Mouse (Mus musculus) neural tube, embryonic 13.5 days (tissue): Measurements from ENCODE around the gene Gm28635. TPM values are rescaled to one million over a fixed set of nuclear protein-coding genes. Genes with fewer than 3 reads are reported as not detected.

ENCODE experiments used
- ATAC-seq: fragments of 200-750 bp; cut with Nextera tagmentation; 2 replicates; pipeline ENCODE4 v1.8.0; 2017; ENCODE audit warnings: low read depth, mild to moderate bottlenecking, moderate TSS enrichment, moderate library complexity
- H3K27ac ChIP-seq: fragments of 300-500 bp; sonication (generic); replicated peaks from 2 replicates; pipeline ENCODE4 v1.5.1; 2015; ENCODE audit warnings: moderate library complexity, mild to moderate bottlenecking, inconsistent platforms
- H3K27me3 ChIP-seq: fragments of 300-500 bp; sonication (generic); 2 replicates; pipeline ENCODE4 v1.6.1; 2015; ENCODE audit warnings: mild to moderate bottlenecking, inconsistent platforms
- H3K36me3 ChIP-seq: fragments of 300-500 bp; sonication (generic); 2 replicates; pipeline ENCODE4 v1.6.1; 2015; ENCODE audit warnings: mild to moderate bottlenecking, inconsistent platforms
- H3K4me1 ChIP-seq: fragments of 300-500 bp; sonication (generic); replicated peaks from 2 replicates; pipeline ENCODE4 v1.6.1; 2015; ENCODE audit warnings: inconsistent platforms
- H3K4me2 ChIP-seq: fragments of 300-500 bp; sonication (generic); 2 replicates; pipeline ENCODE4 v1.6.1; 2015; ENCODE audit warnings: inconsistent platforms, mild to moderate bottlenecking, moderate library complexity
- H3K4me3 ChIP-seq: fragments of 300-500 bp; sonication (generic); 2 replicates; pipeline ENCODE4 v1.5.1; 2015; ENCODE audit warnings: mild to moderate bottlenecking, inconsistent platforms
- H3K9ac ChIP-seq: fragments of 300-500 bp; sonication (generic); 2 replicates; pipeline ENCODE4 v1.6.1; 2015; ENCODE audit warnings: moderate library complexity, mild to moderate bottlenecking, inconsistent platforms
- H3K9me3 ChIP-seq: fragments of 300-500 bp; sonication (generic); 2 replicates; pipeline ENCODE4 v1.6.1; 2016; ENCODE audit warnings: inconsistent platforms
- WGBS: fragments of 180-500 bp; shearing (Covaris S2); methylation state at CpG from one replicate; pipeline ENCODE4 v1.1.7; 2015; 5-methylcytosine and 5-hydroxymethylcytosine counted together
- polyA plus RNA-seq: library from polyadenylated mRNA; unstranded; fragments of >200 nt; fragmentation: Nextera tagmentation; extraction: Ambion mirVana; gene quantifications from 2 replicates; pipeline ENCODE4 v1.2.1, GENCODE M21; 2015

Gm28635 gene
- polyA plus RNA-seq, 1 experiment from 2014 or later: not detected

- peaks cover 39% of the 10 kb centered on the region for H3K4me1 ChIP-seq
- H3K27me3 ChIP-seq: no peaks in the 10 kb centered on the region
- WGBS: under 1% methylated on average over 107 of the region's 107 CpGs
- H3K4me3 ChIP-seq: peak within 1 kb of the TSS; percentile 93
- H3K9me3 ChIP-seq: no peaks in the 10 kb centered on the region
- H3K4me2 ChIP-seq: peak within 1 kb of the TSS; percentile 63
- peak within 1 kb of the TSS; percentile 96 for H3K27ac ChIP-seq
- ATAC-seq: peak; percentile 98
- H3K9ac ChIP-seq: peak within 1 kb of the TSS; percentile 98
- peaks cover 11% of the 10 kb centered on the region for H3K36me3 ChIP-seq
These were observed 37.1 kb upstream of the Gm28635 start, which contains the start of gene Zdhhc5 for GRCm38 (mm10) chr2:84714811-84715561. Gene Zdhhc5 (minus strand): TSS chr2:84715180.

GRCm38 (mm10) chr2:84714422-84714810 is 36.6 kb upstream of the Gm28635 start:
- peak; percentile 34 for ATAC-seq

GRCm38 (mm10) chr2:84711898-84712297 is 34.1 kb upstream of the Gm28635 start:
- peaks cover 67% of the 10 kb centered on the region for H3K4me1 ChIP-seq
- 95% methylated on average over 2 of the region's 2 CpGs for WGBS

More at GRCm38 (mm10) chr2:84714422-84714810, 36.6 kb upstream of the Gm28635 start:
- peaks cover 16% of the 10 kb centered on the region for H3K36me3 ChIP-seq
- WGBS: under 1% methylated on average over 25 of the region's 26 CpGs
- no peaks in the 10 kb centered on the region for H3K9me3 ChIP-seq
- peak overlapping the region; percentile 96 for H3K27ac ChIP-seq
- H3K4me2 ChIP-seq: peak overlapping the region; percentile 63
- H3K4me1 ChIP-seq: peaks cover 43% of the 10 kb centered on the region
- peak overlapping the region; percentile 98 for H3K9ac ChIP-seq
- peak overlapping the region; percentile 93 for H3K4me3 ChIP-seq
- H3K27me3 ChIP-seq: no peaks in the 10 kb centered on the region

GRCm38 (mm10) chr2:84707523-84707922 is 29.7 kb upstream of the Gm28635 start:
- no peak for ATAC-seq
- Histone ChIP-seq H3K9me3 (no peaks in the 10 kb centered on the region), H3K4me1 (peaks cover 43% of the 10 kb centered on the region), H3K4me2 (no peak overlapping the region), H3K4me3 (no peak overlapping the region), H3K36me3 (peaks cover 50% of the 10 kb centered on the region), H3K27me3 (no peaks in the 10 kb centered on the region), H3K9ac (no peak overlapping the region), H3K27ac (0 out of 2 replicates have a peak overlapping the region, but pooled peaks have one; percentile 18)
- WGBS: 13% methylated on average over 1 of the region's 1 CpGs

More at GRCm38 (mm10) chr2:84711898-84712297, 34.1 kb upstream of the Gm28635 start:
- no peak overlapping the region for H3K4me2 ChIP-seq
- no peak overlapping the region for H3K4me3 ChIP-seq
- H3K9ac ChIP-seq: no peak overlapping the region
- H3K27ac ChIP-seq: no peak overlapping the region
- no peak for ATAC-seq
- peaks cover 21% of the 10 kb centered on the region for H3K36me3 ChIP-seq
- no peaks in the 10 kb centered on the region for H3K27me3 ChIP-seq
- H3K9me3 ChIP-seq: no peaks in the 10 kb centered on the region

- H3K9ac ChIP-seq: no peak overlapping the region
- H3K4me3 ChIP-seq: no peak overlapping the region
- H3K27ac ChIP-seq: no peak overlapping the region
- no peak overlapping the region for H3K4me2 ChIP-seq
- H3K36me3 ChIP-seq: peaks cover 51% of the 10 kb centered on the region
- WGBS: 92% methylated on average over 1 of the region's 1 CpGs
- H3K27me3 ChIP-seq: no peaks in the 10 kb centered on the region
- no peaks in the 10 kb centered on the region for H3K9me3 ChIP-seq
- ATAC-seq: no peak
- peaks cover 33% of the 10 kb centered on the region for H3K4me1 ChIP-seq
These were observed 27.5 kb upstream of the Gm28635 start for GRCm38 (mm10) chr2:84705295-84705694.

- Histone ChIP-seq H3K4me2 (no peak overlapping the region), H3K27me3 (no peaks in the 10 kb centered on the region), H3K9ac (no peak overlapping the region), H3K4me1 (peaks cover 25% of the 10 kb centered on the region), H3K9me3 (no peaks in the 10 kb centered on the region), H3K27ac (no peak overlapping the region), H3K36me3 (peaks cover 50% of the 10 kb centered on the region), H3K4me3 (no peak overlapping the region)
- WGBS: 96% methylated on average over 5 of the region's 5 CpGs
- ATAC-seq: no peak
These were observed 26.5 kb upstream of the Gm28635 start for GRCm38 (mm10) chr2:84704329-84704728.

- no peak for ATAC-seq
- peaks cover 56% of the 10 kb centered on the region for H3K36me3 ChIP-seq
- no peak overlapping the region for H3K4me3 ChIP-seq
- H3K4me1 ChIP-seq: peaks cover 17% of the 10 kb centered on the region
- H3K9ac ChIP-seq: no peak overlapping the region
- no peaks in the 10 kb centered on the region for H3K9me3 ChIP-seq
- no peaks in the 10 kb centered on the region for H3K27me3 ChIP-seq
- no peak overlapping the region for H3K4me2 ChIP-seq
- no peak overlapping the region for H3K27ac ChIP-seq
- WGBS: 90% methylated on average over 1 of the region's 1 CpGs
These were observed 25.7 kb upstream of the Gm28635 start for GRCm38 (mm10) chr2:84703497-84703896.

GRCm38 (mm10) chr2:84695007-84695695 is 17.3 kb upstream of the Gm28635 start:
- H3K4me3 ChIP-seq: no peak overlapping the region
- peaks cover 77% of the 10 kb centered on the region for H3K36me3 ChIP-seq
- no peaks in the 10 kb centered on the region for H3K9me3 ChIP-seq
- no peak overlapping the region for H3K9ac ChIP-seq
- H3K27me3 ChIP-seq: no peaks in the 10 kb centered on the region
- no peaks in the 10 kb centered on the region for H3K4me1 ChIP-seq
- no peak for ATAC-seq
- H3K27ac ChIP-seq: no peak overlapping the region
- WGBS: 91% methylated on average over 5 of the region's 5 CpGs
- H3K4me2 ChIP-seq: no peak overlapping the region

- Histone ChIP-seq H3K4me1 (no peaks in the 10 kb centered on the region), H3K27me3 (no peaks in the 10 kb centered on the region), H3K9me3 (no peaks in the 10 kb centered on the region), H3K27ac (no peak overlapping the region), H3K9ac (no peak overlapping the region), H3K36me3 (peaks cover 92% of the 10 kb centered on the region), H3K4me2 (no peak overlapping the region), H3K4me3 (no peak overlapping the region)
- ATAC-seq: no peak
- 91% methylated on average over 12 of the region's 12 CpGs for WGBS
These were observed 12.2 kb upstream of the Gm28635 start for GRCm38 (mm10) chr2:84690050-84690449.

- 84% methylated on average over 2 of the region's 2 CpGs for WGBS
- Histone ChIP-seq H3K4me1 (no peaks in the 10 kb centered on the region), H3K27me3 (no peaks in the 10 kb centered on the region), H3K4me3 (no peak overlapping the region), H3K9me3 (no peaks in the 10 kb centered on the region), H3K27ac (no peak overlapping the region), H3K4me2 (no peak overlapping the region), H3K9ac (no peak overlapping the region), H3K36me3 (peaks cover 88% of the 10 kb centered on the region)
- no peak for ATAC-seq
These were observed 10.4 kb upstream of the Gm28635 start for GRCm38 (mm10) chr2:84688080-84688844.

GRCm38 (mm10) chr2:84682605-84683183 is 4.9 kb upstream of the Gm28635 start:
- no peak overlapping the region for H3K9ac ChIP-seq
- 91% methylated on average over 6 of the region's 6 CpGs for WGBS
- H3K4me1 ChIP-seq: peaks cover 12% of the 10 kb centered on the region
- H3K36me3 ChIP-seq: peaks cover 44% of the 10 kb centered on the region
- no peak overlapping the region for H3K27ac ChIP-seq
- H3K4me3 ChIP-seq: no peak overlapping the region
- no peaks in the 10 kb centered on the region for H3K9me3 ChIP-seq
- no peak for ATAC-seq
- H3K27me3 ChIP-seq: no peaks in the 10 kb centered on the region
- H3K4me2 ChIP-seq: no peak overlapping the region
